Mouse (Mus musculus) kidney, adult 11 months (tissue): ENCODE data around the gene Asb16.

ENCODE experiments used
- DNase-seq: peaks from one replicate; pipeline ENCODE4 v3.0.0; 2022

Asb16 gene

DNA sequence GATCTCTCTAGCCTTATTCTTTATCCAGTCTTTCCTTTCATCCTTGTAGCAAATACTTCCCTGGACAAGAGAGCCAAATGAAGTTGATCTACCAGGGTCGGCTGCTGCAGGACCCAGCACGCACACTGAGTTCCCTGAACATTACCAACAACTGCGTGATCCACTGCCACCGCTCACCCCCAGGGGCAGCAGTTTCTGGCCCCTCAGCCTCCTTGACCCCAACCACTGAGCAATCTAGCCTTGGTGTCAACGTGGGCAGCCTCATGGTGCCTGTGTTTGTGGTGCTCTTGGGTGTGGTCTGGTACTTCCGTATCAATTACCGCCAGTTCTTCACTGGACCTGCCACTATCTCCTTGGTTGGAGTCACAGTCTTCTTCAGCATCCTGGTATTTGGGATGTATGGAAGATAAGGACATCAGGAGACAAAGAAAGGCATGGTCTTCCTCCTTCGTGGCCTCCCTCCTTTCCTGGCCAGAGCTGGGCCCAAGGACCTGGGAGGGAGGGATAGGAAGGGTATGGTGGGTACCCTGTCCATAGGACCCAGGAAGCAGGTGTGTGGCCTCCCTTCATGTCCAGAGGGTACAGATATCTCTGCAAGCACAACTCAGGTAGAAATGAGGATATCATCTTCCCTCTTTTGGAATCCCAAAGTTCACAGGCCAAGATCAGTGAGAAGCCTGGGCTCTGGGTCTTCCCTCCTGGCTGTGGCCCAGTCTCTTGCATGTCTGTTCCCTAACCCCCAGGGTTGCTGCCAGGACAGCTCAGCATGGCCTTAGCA is 19.7 kb downstream of the Asb16 start:
- no peak for DNase-seq

DNA sequence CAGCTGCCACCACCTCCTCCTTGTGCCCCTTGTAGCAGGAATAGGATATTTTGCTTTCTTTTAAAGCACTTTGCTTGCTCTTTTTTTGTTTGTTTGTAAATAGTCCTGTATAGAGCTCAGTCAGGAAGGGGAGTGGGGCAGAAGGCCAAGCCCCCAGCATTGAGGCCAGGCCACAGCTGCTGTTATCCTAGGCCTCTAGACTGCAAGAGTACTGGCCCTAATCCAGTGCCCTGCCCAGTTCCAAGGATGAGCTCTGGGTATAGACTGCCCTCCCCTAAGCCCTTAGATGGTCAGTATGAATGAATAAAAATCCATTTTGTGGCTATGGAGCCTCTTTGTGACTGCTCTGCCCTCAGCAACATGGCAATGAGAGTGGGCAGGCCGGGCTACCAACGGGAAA is 20.4 kb downstream of the Asb16 start:
- no peak for DNase-seq

DNA sequence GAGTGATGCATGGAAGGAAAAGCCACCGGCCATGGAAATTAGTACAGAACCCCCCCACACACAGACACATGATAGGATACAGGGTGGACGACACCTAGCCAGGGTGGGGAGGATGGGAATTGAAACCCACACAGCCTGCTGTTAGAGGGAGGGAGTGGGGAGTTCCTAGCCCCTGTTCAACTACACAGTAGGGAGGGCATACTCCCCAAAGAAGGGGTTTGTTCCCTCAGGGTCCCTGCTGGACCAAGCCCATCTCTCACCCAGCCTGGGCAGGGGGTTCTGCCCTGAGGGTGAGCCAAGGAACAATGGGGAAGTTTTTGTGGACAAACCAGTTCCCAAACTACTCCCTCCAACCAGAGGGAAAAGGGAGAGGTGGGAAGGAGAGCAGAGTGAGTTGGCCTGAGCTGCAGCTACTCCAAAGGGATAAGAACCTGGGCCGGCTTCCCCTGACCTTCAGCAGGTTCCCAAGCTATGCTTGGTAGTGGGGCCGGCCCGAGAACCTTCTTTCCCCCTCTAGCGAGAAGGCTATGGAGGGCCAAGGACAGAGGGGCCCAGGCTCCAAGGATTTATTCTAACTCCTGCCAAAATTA is 21.1 kb downstream of the Asb16 start:
- no peak for DNase-seq

DNA sequence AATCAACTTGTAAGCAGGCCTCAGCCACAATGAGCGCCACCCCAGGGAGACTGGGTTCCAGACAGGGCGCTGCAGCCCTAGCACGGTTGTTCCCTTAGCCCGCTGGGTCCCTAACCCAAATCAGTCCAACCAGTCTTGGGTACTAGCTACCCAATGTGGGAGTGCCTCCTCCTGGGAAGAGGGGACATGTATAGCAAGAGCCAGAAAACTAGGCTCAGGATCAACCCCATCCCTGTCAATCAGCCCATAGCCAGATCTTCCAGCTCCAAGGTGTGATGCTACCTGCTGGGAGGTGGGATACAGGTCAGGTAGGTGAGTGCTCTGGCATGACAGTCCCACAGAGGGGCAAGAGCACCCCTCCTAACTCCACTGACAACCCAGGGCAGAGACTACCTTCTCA is 21.6 kb downstream of the Asb16 start:
- no peak for DNase-seq

DNA sequence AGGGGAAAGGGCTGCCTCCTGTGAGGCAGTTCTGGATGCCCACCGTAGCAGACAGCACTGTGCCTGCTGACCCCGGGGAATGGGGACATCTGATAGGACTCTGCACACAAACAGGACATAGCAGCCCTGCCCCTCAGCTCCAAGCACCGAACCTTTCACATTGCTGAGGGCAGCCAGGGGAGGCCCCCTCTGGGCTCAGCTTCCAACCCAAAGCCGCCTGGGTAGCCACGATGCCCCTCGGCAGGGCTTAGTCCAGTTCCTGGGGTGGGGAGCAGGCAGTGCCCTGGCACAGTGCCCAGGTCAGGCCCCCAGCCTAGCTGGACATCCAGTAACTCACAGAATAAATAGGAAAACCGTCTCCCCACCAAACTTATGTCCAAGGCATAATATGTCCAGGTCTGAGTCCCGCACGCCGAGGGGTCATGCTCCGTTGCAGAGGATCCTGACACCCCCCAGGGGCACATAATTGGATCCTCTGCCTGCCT is 22.6 kb downstream of the Asb16 start:
- DNase-seq = no peak

DNA sequence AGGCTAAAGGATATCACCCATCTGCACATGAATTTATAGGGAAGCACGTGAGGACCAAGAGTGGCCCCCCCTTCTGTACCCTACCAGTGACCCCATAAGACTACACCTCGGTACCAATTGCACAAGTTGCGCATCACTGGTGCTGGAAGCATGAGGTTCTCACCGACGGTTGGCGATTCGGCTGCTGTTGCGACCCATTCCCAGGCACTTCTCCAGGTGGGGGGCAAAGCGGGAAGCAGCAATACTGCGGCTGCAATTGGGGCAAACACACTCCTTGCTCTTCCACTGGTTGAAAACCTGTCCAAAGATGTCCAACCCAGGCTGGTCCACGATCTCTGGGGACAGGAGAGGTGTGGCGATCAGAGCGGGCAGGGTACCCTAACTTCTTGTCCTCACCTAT is 25.4 kb downstream of the Asb16 start:
- no peak for DNase-seq

DNA sequence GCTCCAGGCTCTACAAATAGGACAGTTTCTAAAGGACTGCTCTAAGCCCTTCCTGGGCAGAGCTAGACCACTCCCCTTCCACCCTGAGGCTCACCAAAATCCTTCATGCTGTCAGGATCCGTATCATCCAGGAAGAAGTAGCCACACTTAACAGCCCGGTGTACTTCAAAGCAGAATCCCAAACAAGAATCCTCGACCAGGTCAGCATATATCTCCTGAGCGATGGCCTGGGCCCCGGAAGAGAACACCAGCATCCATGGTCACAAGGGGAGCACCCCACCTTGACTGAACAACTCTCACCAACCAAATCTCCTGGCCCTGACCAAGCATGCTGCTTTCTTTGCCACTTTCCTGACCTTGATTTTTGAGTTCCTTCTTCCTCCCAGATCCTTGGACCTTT is 25.9 kb downstream of the Asb16 start:
- DNase-seq = no peak

DNA sequence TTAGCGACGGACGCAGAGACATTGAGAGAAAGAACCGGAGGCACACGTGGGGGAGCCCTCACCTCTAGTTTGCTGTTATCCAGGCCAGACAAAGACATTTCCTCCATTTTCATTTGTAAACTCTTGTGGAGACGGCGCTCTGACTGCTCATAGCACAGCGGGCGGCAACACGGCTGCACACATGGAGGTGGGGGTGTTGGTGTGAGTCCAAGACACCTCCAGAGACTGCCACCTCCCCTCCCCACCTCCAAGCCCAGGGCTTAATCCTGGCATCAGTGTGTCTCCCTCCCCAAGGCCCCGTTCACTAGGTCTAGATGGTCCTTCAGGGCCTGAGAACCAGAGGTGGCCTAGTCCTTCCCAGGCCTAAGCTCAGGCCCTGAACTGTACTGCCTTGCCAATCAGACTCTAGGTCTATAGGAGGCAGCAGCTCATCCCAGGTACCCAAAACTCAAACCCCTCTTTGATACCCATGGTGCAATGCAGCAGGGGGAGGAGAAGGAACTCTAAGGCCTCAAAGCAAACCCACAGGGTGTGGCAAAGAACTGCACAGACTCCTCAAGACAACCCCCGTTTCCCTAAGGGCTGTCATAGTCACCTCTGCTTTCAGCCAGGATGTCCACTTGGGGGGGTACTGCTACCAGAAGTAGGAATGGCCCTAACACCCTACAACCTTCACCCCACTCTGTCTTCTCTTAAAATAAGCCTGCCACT is 26.5 kb downstream of the Asb16 start:
- no peak for DNase-seq

DNA sequence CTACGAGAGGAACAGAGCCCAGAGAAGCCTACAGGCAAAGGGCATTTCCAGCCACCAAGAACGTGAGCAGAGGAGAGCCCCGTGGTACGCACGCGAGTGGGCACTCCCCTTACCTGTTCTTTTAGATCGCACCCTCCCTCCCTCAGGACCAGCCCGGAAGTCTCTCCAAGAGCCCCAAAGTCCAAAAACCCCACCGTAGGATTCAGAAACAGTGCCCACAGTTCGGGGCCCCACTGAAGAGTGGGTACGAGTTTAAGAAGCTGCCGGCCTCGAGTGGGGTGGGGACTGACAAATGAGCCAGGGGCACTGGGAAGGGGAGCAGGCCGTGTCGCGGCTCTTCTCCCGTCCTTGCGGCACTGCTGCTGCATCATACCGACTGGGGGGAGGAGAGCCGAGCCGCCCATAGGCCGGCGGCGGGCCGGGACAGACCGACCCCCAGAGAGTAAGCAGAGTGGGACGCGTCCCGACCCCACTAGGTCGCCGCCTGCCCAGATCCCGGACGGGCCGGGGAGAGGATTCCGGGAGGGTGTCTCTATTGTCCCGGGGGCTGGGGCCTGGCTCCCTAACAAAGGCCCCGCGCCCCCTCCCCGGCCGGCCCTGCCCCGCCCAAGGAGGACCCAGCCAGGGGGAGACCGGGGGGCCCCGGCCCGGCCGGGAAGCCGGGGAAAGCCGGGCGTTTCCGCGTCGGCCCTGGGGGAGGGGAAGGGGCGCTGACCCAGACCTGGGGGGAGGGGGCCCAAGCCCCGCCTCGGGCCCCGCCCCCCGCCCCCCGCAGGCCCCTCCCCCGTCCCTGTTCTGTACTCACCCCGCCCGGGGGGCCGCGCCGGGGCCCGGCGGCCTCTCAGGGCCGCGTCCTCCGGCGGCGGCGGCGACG is 27.3 kb downstream of the Asb16 start:
- DNase-seq = no peak

DNA sequence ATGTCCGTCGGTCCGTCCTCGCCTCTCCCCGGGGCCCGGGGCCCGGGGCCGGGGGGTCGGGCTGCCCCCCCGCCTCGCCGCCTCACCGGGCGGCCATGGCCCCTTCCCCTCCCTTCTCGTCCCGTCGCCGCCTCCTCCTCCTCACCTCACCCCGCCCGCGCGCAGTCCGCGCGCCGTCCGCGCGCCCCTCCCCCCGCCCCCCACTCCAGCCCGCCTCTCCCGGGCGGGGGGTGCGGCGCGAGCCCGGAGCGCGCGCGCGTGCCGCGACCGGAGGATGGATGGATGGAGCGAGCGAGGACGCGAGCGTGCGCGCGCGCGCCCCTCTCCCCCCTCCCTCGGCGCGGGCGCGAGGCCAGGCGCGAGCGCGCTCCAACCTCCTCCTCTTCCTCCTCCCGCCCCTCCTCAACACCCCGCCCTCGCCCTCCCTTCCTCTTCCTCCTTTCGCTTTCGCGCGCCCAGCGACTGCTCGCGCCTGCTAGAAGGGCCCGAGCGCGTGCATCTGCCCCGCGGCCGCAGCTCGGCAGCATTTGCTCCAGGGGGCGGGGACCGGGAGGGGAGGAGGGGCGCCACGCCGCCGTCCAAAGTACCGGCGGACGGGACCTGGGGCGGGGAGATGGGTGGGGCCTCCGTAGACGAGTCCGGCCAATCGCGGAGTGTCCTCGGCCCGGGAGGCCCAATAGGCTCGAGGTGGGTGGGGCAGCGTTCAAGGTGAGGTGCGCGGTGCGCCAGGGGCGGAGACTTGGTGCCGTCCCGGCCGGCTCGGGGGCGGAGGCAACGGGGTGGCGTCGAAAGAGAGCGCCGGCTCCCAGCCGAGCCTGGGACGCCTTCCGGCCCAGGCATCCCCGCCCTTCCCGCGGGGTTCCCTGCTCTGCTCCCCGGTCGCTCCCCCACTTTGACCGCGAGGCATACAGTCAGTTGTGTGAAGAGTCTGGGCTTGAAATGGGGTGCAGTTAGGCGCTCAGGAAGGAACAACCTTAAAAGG is 28.2 kb downstream of the Asb16 start, which contains the start of gene Atxn7l3:
Gene Atxn7l3 (minus strand): TSS at position 141 of the 982 bp plus-strand sequence.
- peak; percentile 99 for DNase-seq

DNA sequence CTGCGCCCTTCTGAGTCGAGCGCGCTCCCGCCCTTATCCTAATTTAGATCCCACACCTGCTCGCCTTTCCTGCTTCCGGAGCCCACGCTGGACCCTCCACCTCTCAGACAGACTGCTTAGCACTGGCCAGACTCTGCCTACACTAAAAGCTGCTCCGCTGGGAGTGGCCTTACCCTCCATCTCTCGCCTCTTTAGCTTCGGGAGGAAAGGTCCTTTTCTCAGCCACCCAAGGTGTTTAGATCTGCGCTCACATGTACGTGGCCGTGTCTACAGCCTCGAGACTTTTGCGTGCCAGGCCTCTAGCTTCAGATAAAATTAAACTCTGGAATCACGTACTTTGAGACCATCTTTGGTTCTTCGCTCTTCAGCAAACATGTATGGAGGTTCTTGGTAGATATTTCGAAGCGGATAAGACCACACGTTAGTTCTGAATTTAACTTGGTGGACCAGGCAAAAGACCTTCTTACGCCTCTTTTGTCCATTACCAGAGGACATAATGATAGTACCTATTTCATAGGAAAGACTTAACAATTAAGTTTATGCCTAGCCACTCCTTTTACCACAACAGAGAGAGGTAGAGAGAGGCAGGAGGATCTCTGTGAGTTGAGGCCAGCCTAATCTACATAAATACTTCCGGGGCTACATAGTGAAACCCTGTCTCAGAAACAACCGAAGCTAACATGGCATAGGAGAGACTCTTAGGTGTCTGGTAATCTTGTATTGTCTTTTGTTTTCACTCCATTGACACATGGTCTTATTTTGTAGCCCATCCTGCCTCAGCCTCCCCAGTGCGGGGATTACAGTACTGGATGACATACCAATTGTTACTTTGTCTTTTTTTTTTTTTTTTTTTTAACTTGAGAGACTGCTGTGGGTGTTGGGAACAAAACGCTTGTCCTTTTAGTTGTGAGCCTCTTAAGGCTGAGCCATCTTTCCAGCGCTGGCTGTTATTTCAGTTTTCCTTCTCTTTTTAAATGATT is 29.3 kb downstream of the Asb16 start:
- DNase-seq = no peak

DNA sequence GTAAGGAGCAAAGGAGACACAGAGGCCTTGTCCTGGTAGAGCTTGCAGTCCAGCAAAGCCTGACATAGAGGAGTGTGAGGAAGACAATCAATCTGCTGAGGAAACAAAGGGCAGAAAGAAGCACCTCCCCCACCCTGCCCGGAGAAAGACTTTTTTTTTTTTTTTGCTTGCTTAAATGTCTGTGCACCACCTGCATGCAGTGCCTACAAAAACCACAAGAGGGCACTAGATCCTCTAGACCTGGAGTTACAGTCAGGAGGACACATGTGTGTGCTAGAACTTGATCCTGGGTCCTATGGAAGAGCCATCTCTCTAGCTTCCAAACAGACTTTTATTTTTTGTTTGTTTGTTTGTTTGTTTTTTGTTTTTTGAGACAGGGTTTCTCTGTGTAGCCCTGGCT is 31.3 kb downstream of the Asb16 start:
- no peak for DNase-seq

DNA sequence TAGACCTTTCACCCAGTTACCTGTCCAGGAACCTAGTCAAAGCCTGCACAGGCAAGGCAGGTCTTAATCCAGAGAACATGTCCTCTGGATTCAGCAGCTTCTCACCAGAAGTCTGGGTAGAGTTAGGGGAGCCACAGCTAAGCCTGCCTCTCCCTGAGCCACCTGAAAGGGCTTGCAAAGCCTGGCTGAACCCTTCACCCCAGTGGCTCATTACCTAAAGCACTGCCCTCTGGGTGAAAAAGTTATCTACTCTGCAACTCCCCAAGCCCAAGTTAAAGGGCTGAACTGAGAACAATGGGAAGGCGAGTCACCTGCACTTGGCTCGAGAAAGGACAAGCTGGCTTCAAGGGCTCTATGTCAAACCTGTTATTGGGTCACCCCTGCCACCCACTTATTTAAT is 35.6 kb downstream of the Asb16 start:
- no peak for DNase-seq

DNA sequence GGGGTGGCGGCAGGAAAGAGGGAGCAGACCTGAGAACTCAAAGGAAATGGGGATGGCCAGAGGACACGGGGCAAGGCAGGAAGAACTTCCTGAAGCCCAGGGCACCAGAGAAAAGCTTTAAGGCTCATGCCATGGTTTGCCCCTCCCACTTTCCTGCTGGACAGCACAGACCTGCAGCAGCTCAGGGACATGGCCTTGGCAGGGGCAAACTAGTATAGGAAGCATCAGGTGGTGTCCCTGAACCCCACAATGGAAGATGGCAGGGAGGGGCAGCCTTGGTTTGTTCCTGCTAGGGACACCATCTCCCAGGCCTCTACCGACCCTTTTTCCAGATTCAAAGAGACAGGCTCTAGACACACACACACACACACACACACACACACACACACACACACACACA is 36.8 kb downstream of the Asb16 start:
- DNase-seq = no peak

DNA sequence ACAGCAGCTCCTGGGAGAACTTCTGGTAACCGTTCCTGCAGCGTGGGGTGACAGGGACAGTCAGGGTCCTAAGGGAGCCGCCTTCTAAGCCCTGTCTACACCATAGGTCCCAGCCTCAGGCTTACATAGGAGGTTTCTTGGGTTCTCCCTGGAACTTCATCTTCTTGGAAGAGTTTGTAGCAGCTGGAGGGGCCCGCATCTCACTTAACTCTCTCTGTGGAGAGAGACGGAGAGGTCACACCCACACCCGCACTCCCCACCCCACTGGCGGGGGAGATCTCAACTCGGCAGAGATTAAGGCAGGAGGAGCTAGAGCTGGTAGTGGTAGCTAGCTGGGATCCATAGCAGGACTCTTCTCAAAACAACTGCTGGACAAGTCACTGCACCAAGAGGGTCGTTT is 39.6 kb downstream of the Asb16 start:
- DNase-seq = no peak

DNA sequence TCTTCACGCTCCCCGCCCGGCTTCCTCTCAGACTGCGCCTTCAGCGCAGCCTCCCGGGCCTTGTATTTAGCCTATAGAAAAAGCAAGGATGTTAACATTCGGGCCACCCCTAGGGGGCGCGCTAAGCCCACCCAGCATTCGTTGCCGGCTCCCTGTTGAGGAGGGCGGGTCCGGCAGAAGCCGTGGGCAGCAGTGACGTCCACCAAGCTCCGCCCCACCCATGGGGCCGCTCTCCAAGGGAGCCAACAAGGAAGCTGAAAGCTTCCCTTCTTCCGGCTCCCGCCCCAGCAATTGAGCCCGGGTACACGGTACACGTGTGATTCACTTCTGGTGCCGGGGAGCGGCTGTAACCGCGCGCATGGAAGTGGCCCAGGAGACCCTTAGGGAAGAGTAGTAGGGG is 40.4 kb downstream of the Asb16 start:
- peak; percentile 96 for DNase-seq

DNA sequence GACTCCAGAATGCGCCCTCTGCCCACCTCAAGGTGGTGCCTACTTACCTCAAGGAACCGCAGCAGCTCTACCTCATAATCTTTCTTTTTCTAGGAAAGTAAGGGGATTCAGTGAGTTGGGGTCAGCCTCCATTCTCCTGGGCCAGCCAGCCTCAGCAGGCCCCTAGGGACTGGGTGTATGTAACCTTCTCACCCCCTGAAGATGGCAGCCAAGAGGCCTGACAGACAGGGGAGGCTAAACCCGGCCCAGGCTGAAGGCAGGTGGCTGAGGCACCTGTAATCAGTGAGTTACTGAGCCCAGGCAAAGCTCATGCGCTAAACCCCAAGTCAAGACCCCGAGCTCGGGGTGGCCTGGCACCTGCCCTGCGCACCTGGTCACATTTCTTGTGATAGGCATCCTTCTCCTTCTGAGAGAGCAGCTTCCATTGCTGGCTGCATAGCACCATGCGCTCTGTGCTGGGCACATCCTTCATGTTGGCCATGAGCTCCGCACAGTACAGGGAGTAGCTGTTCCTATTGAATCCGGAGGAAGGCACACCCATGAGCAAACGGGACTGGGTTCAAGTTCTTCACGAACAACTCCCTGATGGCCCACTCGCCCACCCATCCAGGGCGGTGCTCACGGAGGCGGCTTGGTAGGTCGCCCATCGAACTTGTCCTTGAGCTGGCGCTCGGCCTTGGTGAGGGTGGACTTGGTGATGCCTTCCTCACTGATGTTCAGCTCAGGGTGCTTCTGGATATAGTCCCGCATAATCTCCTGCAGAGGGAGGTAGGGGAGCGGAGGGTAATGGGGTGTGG is 41.5 kb downstream of the Asb16 start:
- no peak for DNase-seq

DNA sequence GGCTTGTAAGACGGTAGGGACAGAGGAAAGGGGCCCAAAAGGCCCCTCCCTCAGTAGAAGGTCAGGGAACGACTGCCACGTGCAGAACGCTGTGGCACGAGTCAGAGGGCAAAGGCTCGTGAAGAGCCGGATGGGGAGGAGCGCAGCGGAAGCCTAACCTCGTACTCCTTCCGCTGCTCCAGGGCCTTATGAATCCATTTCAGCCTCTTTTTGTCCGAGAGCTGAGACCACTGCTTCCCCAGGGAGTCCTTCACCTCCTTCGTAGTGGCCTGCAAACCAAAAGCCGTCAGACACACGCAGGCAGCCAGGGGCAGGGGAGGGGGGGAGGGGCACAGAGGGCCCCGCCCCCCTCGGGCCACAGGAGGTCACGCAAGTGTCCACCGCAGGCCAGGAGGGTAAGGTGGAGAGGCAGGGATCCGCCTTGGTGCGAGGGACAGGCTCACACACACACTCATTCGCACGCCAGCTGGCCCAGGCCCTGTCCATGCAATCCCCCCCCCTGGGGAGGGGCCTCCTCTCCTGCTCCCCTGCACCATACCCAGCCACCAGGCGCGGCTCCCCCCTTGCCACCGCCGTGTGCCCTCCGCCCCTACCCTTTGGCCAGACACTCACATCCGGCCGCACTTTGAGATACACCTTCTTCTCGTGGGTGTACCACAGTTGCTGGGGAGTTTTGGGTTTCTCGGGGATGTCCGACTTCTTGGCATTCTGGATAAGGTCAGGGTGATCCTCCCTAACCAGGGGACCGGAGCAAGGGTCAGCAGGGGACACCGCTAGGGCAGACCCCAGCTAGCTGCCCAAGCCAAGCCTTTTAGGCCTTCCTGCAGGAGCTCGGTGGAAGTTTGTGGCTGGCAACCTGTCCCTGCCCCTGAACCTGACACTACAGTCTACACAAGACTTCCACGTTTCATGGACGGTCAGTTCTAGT is 42.5 kb downstream of the Asb16 start:
- DNase-seq = no peak
